Mouse (Mus musculus) G1E (cell line): ENCODE results near the gene Atrip.

Experiments used
- CTCF ChIP-seq: IDR thresholded peaks from 2 replicates; pipeline ENCODE4 v1.5.1; 2012; ENCODE audit warnings: low read depth, low read length, inconsistent platforms, mixed read lengths
- TAL1 ChIP-seq: conservative IDR thresholded peaks from 2 replicates; pipeline ENCODE4 v1.6.1; 2012; ENCODE audit warnings: low read depth, low read length, inconsistent platforms, mixed read lengths

DNA sequence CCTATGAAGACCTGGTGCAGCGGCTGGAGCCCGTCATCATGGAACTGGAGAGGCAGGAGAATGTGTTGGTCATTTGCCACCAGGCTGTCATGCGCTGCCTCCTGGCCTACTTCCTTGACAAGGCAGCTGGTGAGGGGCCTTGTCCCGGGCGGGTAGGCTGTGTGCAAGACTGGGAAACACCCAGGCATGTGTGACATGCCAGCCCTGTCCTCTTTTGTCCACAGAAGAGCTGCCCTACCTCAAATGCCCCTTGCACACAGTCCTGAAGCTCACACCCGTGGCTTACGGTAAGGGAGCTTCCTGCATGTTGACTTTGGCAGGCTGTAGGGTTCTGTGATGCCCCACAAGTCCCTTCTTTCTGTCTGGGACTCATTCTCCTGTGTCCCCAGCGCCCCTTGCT is 46.4 kb downstream of the Atrip start:
- TF ChIP-seq CTCF: no peak
- no peak for TF ChIP-seq TAL1
